In genomic region chr17:34836155-34836855, GRCm38 (mm10) we compare ENCODE assay signal across 8 mouse cellular contexts. TPM values are rescaled to one million over a fixed set of nuclear protein-coding genes. Genes with fewer than 3 reads are reported as not detected.
A peak's percentile ranks its signal among the peaks of the same experiment; 100 is the strongest.
DNase-seq lines count a peak whose midpoint lies in the region; ATAC-seq and TF ChIP-seq lines count a peak whose summit lies in the region.

No protein-coding gene starts in this region.

- no peak for TF ChIP-seq CTCF in gastrocnemius, adult 2 months (IDR thresholded peaks at IDR 0.05)
- TF ChIP-seq CTCF in ES-Bruce4 (IDR thresholded peaks at IDR 0.05; ENCODE audit: low read depth, low read length), result no peak

- ATAC-seq in forebrain, embryonic 14.5 days, result peak; percentile 81
- ATAC-seq in liver, embryonic 13.5 days (ENCODE audit: low read depth), result peak; percentile 80
- ATAC-seq in stomach, embryonic 16.5 days (ENCODE audit: insufficient read depth, low FRiP score), result peak; percentile 71

- H3K27ac ChIP-seq in gastrocnemius, adult 2 months, result peak overlapping the region; percentile 92
- H3K27ac ChIP-seq in ES-Bruce4 (ENCODE audit: insufficient read depth, low read length), result no peak overlapping the region
- peak overlapping the region; percentile 76 for H3K27ac ChIP-seq in forebrain, embryonic 14.5 days (ENCODE audit: low read depth, low read length)
- peak overlapping the region; percentile 76 for H3K27ac ChIP-seq in liver, embryonic 13.5 days
- H3K27ac ChIP-seq in stomach, embryonic 16.5 days (ENCODE audit: low read length), result peak overlapping the region; percentile 61; the same call in 1 of the 2 replicates

- no peaks in the 10 kb centered on the region for H3K4me1 ChIP-seq in ES-Bruce4 (ENCODE audit: control insufficient read depth, insufficient read depth, low read length)
- peaks cover 13% of the 10 kb centered on the region for H3K4me1 ChIP-seq in forebrain, embryonic 14.5 days (ENCODE audit: control insufficient read depth, insufficient read depth, low read length)
- peaks cover 47% of the 10 kb centered on the region for H3K4me1 ChIP-seq in liver, embryonic 13.5 days (replicated peaks)
- H3K4me1 ChIP-seq in stomach, embryonic 16.5 days (ENCODE audit: control insufficient read depth, insufficient read depth, low read length), result peaks cover 14% of the 10 kb centered on the region

- no peak for TF ChIP-seq POLR2A in ES-Bruce4 (IDR thresholded peaks at IDR 0.05; ENCODE audit: insufficient read depth, low read length)

- peak overlapping the region; percentile 41 for H3K9ac ChIP-seq in ES-Bruce4 (ENCODE audit: low read depth, poor library complexity, severe bottlenecking)
- peak overlapping the region; percentile 80 for H3K9ac ChIP-seq in forebrain, embryonic 14.5 days (ENCODE audit: low read length)
- peak overlapping the region; percentile 85 for H3K9ac ChIP-seq in liver, embryonic 13.5 days
- H3K9ac ChIP-seq in stomach, embryonic 16.5 days (ENCODE audit: low read length), result peak overlapping the region; percentile 79

- H3K4me3 ChIP-seq in gastrocnemius, adult 2 months, result peak overlapping the region; percentile 89
- peak overlapping the region; percentile 89 for H3K4me3 ChIP-seq in ES-Bruce4 (ENCODE audit: low read depth, low read length)
- peak overlapping the region; percentile 73 for H3K4me3 ChIP-seq in forebrain, embryonic 14.5 days (ENCODE audit: low read depth, low read length)
- H3K4me3 ChIP-seq in liver, embryonic 13.5 days (replicated peaks), result peak overlapping the region; percentile 83
- peak overlapping the region; percentile 85 for H3K4me3 ChIP-seq in stomach, embryonic 16.5 days (replicated peaks; ENCODE audit: low read length)

- intact Hi-C loops in gastrocnemius, adult 2 months (cut with DNase I), result loop anchor here (10.0 kb wide), 1 partner anchor 192 kb away; the partner anchor contains the start of genes Atf6b and Fkbpl

- no peak for DNase-seq in gastrocnemius, adult 2 months
- DNase-seq in gastrocnemius, adult 18-20 months (ENCODE audit: low spot score), result no peak
- DNase-seq in forebrain, embryonic 14.5 days (ENCODE audit: low spot score), result no peak
- DNase-seq in liver, embryonic 13.5 days, result peak; percentile 81
- DNase-seq in urinary bladder, postnatal 25 days (ENCODE audit: low spot score), result no peak
- no peak for DNase-seq in urinary bladder, adult 2 months (ENCODE audit: low spot score)

- H3K9me3 ChIP-seq in ES-Bruce4 (replicated peaks; ENCODE audit: control insufficient read depth, insufficient read depth, low read length, poor library complexity, severe bottlenecking), result peaks cover 1% of the 10 kb centered on the region; the same call in 1 of the 2 replicates
- H3K9me3 ChIP-seq in forebrain, embryonic 14.5 days (replicated peaks; ENCODE audit: control insufficient read depth, low read length), result no peaks in the 10 kb centered on the region
- H3K9me3 ChIP-seq in liver, embryonic 13.5 days (replicated peaks), result no peaks in the 10 kb centered on the region
- no peaks in the 10 kb centered on the region for H3K9me3 ChIP-seq in stomach, embryonic 16.5 days (replicated peaks; ENCODE audit: control insufficient read depth, low read length)

- TF ChIP-seq EP300 in ES-Bruce4 (IDR thresholded peaks at IDR 0.05; ENCODE audit: insufficient read depth, low read depth, low read length), result no peak

- H3K36me3 ChIP-seq in ES-Bruce4 (ENCODE audit: control insufficient read depth, insufficient read depth, low read length, poor library complexity, severe bottlenecking), result peaks cover 5% of the 10 kb centered on the region
- peaks cover 40% of the 10 kb centered on the region for H3K36me3 ChIP-seq in forebrain, embryonic 14.5 days (ENCODE audit: control insufficient read depth, insufficient read depth, low read length)
- H3K36me3 ChIP-seq in liver, embryonic 13.5 days, result peaks cover 59% of the 10 kb centered on the region
- H3K36me3 ChIP-seq in stomach, embryonic 16.5 days (ENCODE audit: control insufficient read depth, insufficient read depth, low read length), result peaks cover 6% of the 10 kb centered on the region; the same call in 1 of the 2 replicates

- H3K4me2 ChIP-seq in forebrain, embryonic 14.5 days (ENCODE audit: low read length), result peak overlapping the region; percentile 99
- peak overlapping the region; percentile 99 for H3K4me2 ChIP-seq in liver, embryonic 13.5 days
- H3K4me2 ChIP-seq in stomach, embryonic 16.5 days (ENCODE audit: low read depth, low read length), result peak overlapping the region; percentile 98

- H3K27me3 ChIP-seq in ES-Bruce4 (ENCODE audit: control insufficient read depth, insufficient read depth, low read length, poor library complexity, severe bottlenecking), result no peaks in the 10 kb centered on the region
- no peaks in the 10 kb centered on the region for H3K27me3 ChIP-seq in forebrain, embryonic 14.5 days (replicated peaks; ENCODE audit: control insufficient read depth, insufficient read depth, low read length)
- no peaks in the 10 kb centered on the region for H3K27me3 ChIP-seq in liver, embryonic 13.5 days
- H3K27me3 ChIP-seq in stomach, embryonic 16.5 days (ENCODE audit: control insufficient read depth, insufficient read depth, low read length), result no peaks in the 10 kb centered on the region

- 4% methylated on average over 47 of the region's 48 CpGs for WGBS in forebrain, embryonic 14.5 days
- WGBS in liver, embryonic 13.5 days (ENCODE audit: insufficient replicate concordance), result 5% methylated on average over 48 of the region's 48 CpGs
- 3% methylated on average over 48 of the region's 48 CpGs for WGBS in stomach, embryonic 16.5 days

RNA-seq across cellular contexts. Expression of gene Stk19, which starts 0.4 kb away (rescaled TPM):
- 1 to 10 TPM; 7.3 to 7.7 TPM for total RNA-seq in gastrocnemius, adult 2 months (2021)
- total RNA-seq in gastrocnemius, adult 18-20 months (2021), result 1 to 10 TPM; 6.6 to 7.6 TPM
- polyA plus RNA-seq in ES-Bruce4 (2011; ENCODE audit: insufficient read depth, insufficient read length, low read depth, missing spikeins), result 18.7 and 25.8 TPM in 2 replicates
- 31.7 and 33.8 TPM in 2 replicates for polyA plus RNA-seq in forebrain, embryonic 14.5 days (2014; fragmentation: Nextera tagmentation; extraction: Ambion mirVana)
- 19.9 and 20.2 TPM in 2 replicates for polyA plus RNA-seq in liver, embryonic 13.5 days (2015; fragmentation: Nextera tagmentation; extraction: Ambion mirVana)
- 23.8 and 25.8 TPM in 2 replicates for polyA plus RNA-seq in stomach, embryonic 16.5 days (2015; fragmentation: Nextera tagmentation; extraction: Ambion mirVana)
- polyA plus RNA-seq in urinary bladder, adult 2 months (2012; rRNA removed), result 37.0 and 47.5 TPM in 2 replicates

RNA-seq across cellular contexts. Expression of gene Dxo, which starts 0.5 kb away (rescaled TPM):
- 10 to 100 TPM in 1 of 2 experiments, 1 to 10 TPM in 1; 10.0 to 11.4 TPM for total RNA-seq in gastrocnemius, adult 2 months (2021)
- 1 to 10 TPM; 8.3 to 8.8 TPM for total RNA-seq in gastrocnemius, adult 18-20 months (2021)
- polyA plus RNA-seq in ES-Bruce4 (2011; ENCODE audit: insufficient read depth, insufficient read length, low read depth, missing spikeins), result 22.6 and 24.5 TPM in 2 replicates
- polyA plus RNA-seq in forebrain, embryonic 14.5 days (2014; fragmentation: Nextera tagmentation; extraction: Ambion mirVana), result 54.9 and 66.4 TPM in 2 replicates
- 28.6 and 30.9 TPM in 2 replicates for polyA plus RNA-seq in liver, embryonic 13.5 days (2015; fragmentation: Nextera tagmentation; extraction: Ambion mirVana)
- polyA plus RNA-seq in stomach, embryonic 16.5 days (2015; fragmentation: Nextera tagmentation; extraction: Ambion mirVana), result 48.9 and 53.3 TPM in 2 replicates
- polyA plus RNA-seq in urinary bladder, adult 2 months (2012; rRNA removed), result 32.3 and 45.6 TPM in 2 replicates

RNA-seq across cellular contexts. Expression of gene Skiv2l, which starts 13.7 kb away (rescaled TPM):
- total RNA-seq in gastrocnemius, adult 2 months (2021), result 10 to 100 TPM; 19.0 to 24.6 TPM
- 10 to 100 TPM; 20.8 to 21.3 TPM for total RNA-seq in gastrocnemius, adult 18-20 months (2021)
- polyA plus RNA-seq in ES-Bruce4 (2011; ENCODE audit: insufficient read depth, insufficient read length, low read depth, missing spikeins), result 12.7 and 13.1 TPM in 2 replicates
- polyA plus RNA-seq in forebrain, embryonic 14.5 days (2014; fragmentation: Nextera tagmentation; extraction: Ambion mirVana), result 36.6 and 46.9 TPM in 2 replicates
- polyA plus RNA-seq in liver, embryonic 13.5 days (2015; fragmentation: Nextera tagmentation; extraction: Ambion mirVana), result 24.0 and 26.1 TPM in 2 replicates
- 45.0 and 48.1 TPM in 2 replicates for polyA plus RNA-seq in stomach, embryonic 16.5 days (2015; fragmentation: Nextera tagmentation; extraction: Ambion mirVana)
- 50.3 and 58.0 TPM in 2 replicates for polyA plus RNA-seq in urinary bladder, adult 2 months (2012; rRNA removed)

RNA-seq across cellular contexts. Expression of gene Nelfe, which starts 13.9 kb away (rescaled TPM):
- 10 to 100 TPM in 1 of 2 experiments, 1 to 10 TPM in 1; 9.4 to 10.8 TPM for total RNA-seq in gastrocnemius, adult 2 months (2021)
- total RNA-seq in gastrocnemius, adult 18-20 months (2021), result 10 to 100 TPM in 1 of 2 experiments, 1 to 10 TPM in 1; 9.0 to 12.0 TPM
- polyA plus RNA-seq in ES-Bruce4 (2011; ENCODE audit: insufficient read depth, insufficient read length, low read depth, missing spikeins), result 53.0 and 63.6 TPM in 2 replicates
- polyA plus RNA-seq in forebrain, embryonic 14.5 days (2014; fragmentation: Nextera tagmentation; extraction: Ambion mirVana), result 82.9 and 92.3 TPM in 2 replicates
- polyA plus RNA-seq in liver, embryonic 13.5 days (2015; fragmentation: Nextera tagmentation; extraction: Ambion mirVana), result 60.1 and 65.1 TPM in 2 replicates
- 89.5 and 96.4 TPM in 2 replicates for polyA plus RNA-seq in stomach, embryonic 16.5 days (2015; fragmentation: Nextera tagmentation; extraction: Ambion mirVana)
- 50.4 and 50.6 TPM in 2 replicates for polyA plus RNA-seq in urinary bladder, adult 2 months (2012; rRNA removed)

RNA-seq across cellular contexts. Expression of gene Cfb, which starts 26.0 kb away (rescaled TPM):
- 1 to 10 TPM; 1.9 to 2.0 TPM for total RNA-seq in gastrocnemius, adult 2 months (2021)
- total RNA-seq in gastrocnemius, adult 18-20 months (2021), result 1 to 10 TPM; 2.9 to 6.9 TPM
- polyA plus RNA-seq in ES-Bruce4 (2011; ENCODE audit: insufficient read depth, insufficient read length, low read depth, missing spikeins), result not detected in 2 replicates
- 0.93 and 0.94 TPM in 2 replicates for polyA plus RNA-seq in forebrain, embryonic 14.5 days (2014; fragmentation: Nextera tagmentation; extraction: Ambion mirVana)
- 118 and 133 TPM in 2 replicates for polyA plus RNA-seq in liver, embryonic 13.5 days (2015; fragmentation: Nextera tagmentation; extraction: Ambion mirVana)
- polyA plus RNA-seq in stomach, embryonic 16.5 days (2015; fragmentation: Nextera tagmentation; extraction: Ambion mirVana), result 27.8 and 28.9 TPM in 2 replicates
- polyA plus RNA-seq in urinary bladder, adult 2 months (2012; rRNA removed), result 35.7 and 41.6 TPM in 2 replicates
